ENCODE assay signal across 7 mouse cellular contexts in the genomic region with DNA sequence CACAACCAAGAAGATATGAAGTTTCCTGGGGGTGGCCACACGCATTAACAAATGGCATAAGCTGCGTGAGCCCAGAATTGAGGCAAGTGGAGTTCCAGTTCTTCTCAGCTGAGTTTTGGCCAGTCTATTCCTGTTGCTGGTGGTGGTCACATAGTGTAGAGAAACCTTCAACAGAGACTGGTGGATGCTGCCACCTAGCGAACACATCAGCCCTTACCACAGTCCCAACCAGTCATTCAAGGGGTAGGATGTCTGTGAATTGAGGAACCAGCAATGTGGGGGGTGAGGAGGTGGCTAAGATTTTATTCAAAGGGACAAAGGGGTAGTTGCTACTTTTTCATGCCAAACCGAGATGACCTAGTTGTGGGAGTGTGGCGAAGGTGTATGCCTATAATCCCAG. TPM values are rescaled to one million over a fixed set of nuclear protein-coding genes. Genes with fewer than 3 reads are reported as not detected.
A peak's percentile ranks its signal among the peaks of the same experiment; 100 is the strongest.
DNase-seq lines count a peak whose midpoint lies in the region; ATAC-seq lines count a peak whose summit lies in the region.

No protein-coding gene starts in this region.

- H3K9ac ChIP-seq in hindbrain, embryonic 15.5 days = no peak overlapping the region

- peak; percentile 73 for DNase-seq in MN1 (ENCODE audit: low spot score)
- peak; percentile 46 for DNase-seq in cerebellum, adult 9-11 months
- peak; percentile 52 to 63 for DNase-seq in frontal cortex, postnatal 25 days (ENCODE audit: low spot score in 2 of 2)
- DNase-seq in layer of hippocampus, postnatal 36 days = peak; percentile 62 to 64
- DNase-seq in lung, postnatal 25 days (ENCODE audit: low spot score) = peak; percentile 56
- DNase-seq in right cerebral cortex, postnatal 14 days = peak; percentile 79

- H3K4me3 ChIP-seq in hindbrain, embryonic 15.5 days = no peak overlapping the region

- H3K36me3 ChIP-seq in hindbrain, embryonic 15.5 days = no peaks in the 10 kb centered on the region

- no peak overlapping the region for H3K4me2 ChIP-seq in hindbrain, embryonic 15.5 days

- H3K9me3 ChIP-seq in hindbrain, embryonic 15.5 days = no peaks in the 10 kb centered on the region

- no peak overlapping the region for H3K27ac ChIP-seq in hindbrain, embryonic 15.5 days (replicated peaks)

- H3K27me3 ChIP-seq in hindbrain, embryonic 15.5 days = no peaks in the 10 kb centered on the region

- 16% methylated on average over 5 of the region's 5 CpGs for WGBS in hindbrain, embryonic 15.5 days

- peak; percentile 86 for ATAC-seq in hindbrain, embryonic 15.5 days (ENCODE audit: low FRiP score, low read depth)

- peaks cover 23% of the 10 kb centered on the region for H3K4me1 ChIP-seq in hindbrain, embryonic 15.5 days (replicated peaks)

RNA-seq across cellular contexts. Expression of a gene that starts 22.4 kb away (rescaled TPM):
- polyA plus RNA-seq in hindbrain, embryonic 15.5 days (2015; fragmentation: Nextera tagmentation; extraction: Ambion mirVana) = 0.16 TPM in 1 of 2 replicates, not detected in the other
- total RNA-seq in layer of hippocampus, postnatal 36 days (2021) = not detected

RNA-seq across cellular contexts. Expression of a gene that starts 33.8 kb away (rescaled TPM):
- 11.3 TPM in 2 replicates for polyA plus RNA-seq in hindbrain, embryonic 15.5 days (2015; fragmentation: Nextera tagmentation; extraction: Ambion mirVana)
- total RNA-seq in layer of hippocampus, postnatal 36 days (2021) = 10 to 100 TPM; 12.9 to 14.8 TPM

RNA-seq across cellular contexts. Expression of a gene that starts 35.3 kb away (rescaled TPM):
- 0.65 and 0.68 TPM in 2 replicates for polyA plus RNA-seq in hindbrain, embryonic 15.5 days (2015; fragmentation: Nextera tagmentation; extraction: Ambion mirVana)
- under 1 TPM; 0.20 to 0.46 TPM for total RNA-seq in layer of hippocampus, postnatal 36 days (2021)

RNA-seq across cellular contexts. Expression of a gene that starts 58.9 kb away (rescaled TPM):
- polyA plus RNA-seq in hindbrain, embryonic 15.5 days (2015; fragmentation: Nextera tagmentation; extraction: Ambion mirVana) = 0.62 and 1.3 TPM in 2 replicates
- total RNA-seq in layer of hippocampus, postnatal 36 days (2021) = 1 to 10 TPM; 2.0 to 2.8 TPM
